11 mouse cellular contexts compared by ENCODE assay signal in the genomic region with DNA sequence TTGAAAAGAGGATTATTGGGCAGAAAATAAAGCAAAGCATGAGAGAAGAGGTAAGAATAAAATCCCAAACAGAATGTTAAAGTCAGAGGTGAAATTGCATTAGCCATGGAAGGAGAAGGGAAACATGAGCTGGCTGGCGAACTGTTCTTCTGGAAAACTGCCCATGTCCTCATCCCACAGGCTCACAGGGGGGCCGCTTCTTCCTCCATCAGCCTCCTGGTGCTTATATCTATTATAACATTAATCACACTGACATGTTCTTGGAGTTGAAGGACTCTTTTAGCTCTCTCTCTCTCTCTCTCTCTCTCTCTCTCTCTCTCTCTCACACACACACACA.
DNase-seq lines count a peak whose midpoint lies in the region; ATAC-seq and TF ChIP-seq lines count a peak whose summit lies in the region.
"Had no signal": no experiment of that assay in that cellular context is flagged by ENCODE, and none has a peak within 500 bp of the region (broad histone marks: within the 10 kb centered on the region; RNA-seq: fewer than 3 reads in every experiment).

No protein-coding gene starts in this region.

- no peaks in the 10 kb centered on the region for H3K36me3 ChIP-seq in lung, embryonic 14.5 days (ENCODE audit: insufficient read depth)

- TF ChIP-seq CTCF in lung, embryonic 14.5 days (IDR thresholded peaks at IDR 0.05; ENCODE audit: low read depth), result no peak

- no peak overlapping the region for H3K27ac ChIP-seq in lung, embryonic 14.5 days (ENCODE audit: low read depth)
- H3K27ac ChIP-seq: heart, adult 2 months had no signal

- no peak overlapping the region for H3K4me3 ChIP-seq in lung, embryonic 14.5 days (ENCODE audit: low read depth, low read length)
- H3K4me3 ChIP-seq: heart, adult 2 months had no signal

- no peak overlapping the region for H3K4me2 ChIP-seq in lung, embryonic 14.5 days
- H3K4me2 ChIP-seq: liver, embryonic 11.5 days had no signal

- intact Hi-C loops in heart, postnatal 36 days (cut with DNase I), result no loop called here

- H3K4me1 ChIP-seq in lung, embryonic 14.5 days (ENCODE audit: insufficient read depth), result no peaks in the 10 kb centered on the region

- ATAC-seq in lung, embryonic 14.5 days (ENCODE audit: insufficient read depth), result peak; percentile 78; the same call in 1 of the 2 replicates

- H3K9ac ChIP-seq in lung, embryonic 14.5 days, result no peak overlapping the region

- H3K9me3 ChIP-seq in lung, embryonic 14.5 days (ENCODE audit: low read depth, low read length), result no peaks in the 10 kb centered on the region

- 22% methylated on average over 2 of the region's 2 CpGs for WGBS in lung, embryonic 14.5 days

- no peaks in the 10 kb centered on the region for H3K27me3 ChIP-seq in lung, embryonic 14.5 days (ENCODE audit: insufficient read depth, low read length)

- DNase-seq in heart, adult 9 months (ENCODE audit: low spot score in 2 of 2), result peak; percentile 2 to 13
- DNase-seq in heart, adult 8-10 months (ENCODE audit: low spot score), result no peak
- DNase-seq in lung, embryonic 14.5 days, result peak; percentile 68
- no peak for DNase-seq in lung, postnatal 4 days
- DNase-seq in cerebellum, adult 18-20 months, result peak; percentile 3 to 24
- DNase-seq in heart, postnatal 36 days, result peak; percentile 7 to 20
- DNase-seq in spleen, postnatal 4 days (ENCODE audit: low spot score in 2 of 2), result no peak
- DNase-seq in testis, postnatal 10 days (ENCODE audit: low spot score), result no peak
- DNase-seq: thymus, adult 18-20 months had no signal

Comparison
In these comparisons a context has a peak if more than half of its experiments do, and no peak if none do; other contexts are left out.
1. DNase-seq: peak in heart, adult 9 months (2 of 2), lung, embryonic 14.5 days (single experiment), cerebellum, adult 18-20 months (2 of 2) and heart, postnatal 36 days (2 of 2); none in heart, adult 8-10 months (single experiment), lung, postnatal 4 days (0 of 2), spleen, postnatal 4 days (0 of 2) and testis, postnatal 10 days (single experiment).